Mouse (Mus musculus) heart, embryonic 10.5 days (tissue): ENCODE data around the gene Hist1h2ae. TPM values are rescaled to one million over a fixed set of nuclear protein-coding genes. Genes with fewer than 3 reads are reported as not detected.
A peak's percentile ranks its signal among the peaks of the same experiment; 100 is the strongest.

Experiments
- DNase-seq: peaks from one replicate; pipeline ENCODE4 v3.0.0-alpha.2; 2017; ENCODE audit warnings: low spot score
- H3K27ac ChIP-seq: fragments of 300-500 bp; sonication (generic); 2 replicates; pipeline ENCODE4 v1.5.1; 2016; ENCODE audit warnings: mild to moderate bottlenecking
- H3K27me3 ChIP-seq: fragments of 300-500 bp; sonication (generic); 2 replicates; pipeline ENCODE4 v1.6.1; 2016; ENCODE audit warnings: mild to moderate bottlenecking; ENCODE audit not compliant: poor library complexity, insufficient read depth, severe bottlenecking
- H3K36me3 ChIP-seq: fragments of 300-500 bp; sonication (generic); 2 replicates; pipeline ENCODE4 v1.6.1; 2016; ENCODE audit warnings: mild to moderate bottlenecking, moderate library complexity
- H3K4me1 ChIP-seq: fragments of 300-500 bp; sonication (generic); 2 replicates; pipeline ENCODE4 v1.6.1; 2016; ENCODE audit warnings: mild to moderate bottlenecking
- H3K4me3 ChIP-seq: fragments of 300-500 bp; sonication (generic); 2 replicates; pipeline ENCODE4 v1.5.1; 2016; ENCODE audit warnings: mild to moderate bottlenecking, moderate library complexity
- H3K9me3 ChIP-seq: fragments of 300-500 bp; sonication (generic); 2 replicates; pipeline ENCODE4 v1.6.1; 2016; ENCODE audit warnings: mild to moderate bottlenecking, moderate library complexity
- WGBS: fragments of 180-500 bp; shearing (Covaris S2); methylation state at CpG from one replicate; pipeline ENCODE4 v1.1.7; 2016; 5-methylcytosine and 5-hydroxymethylcytosine counted together
- polyA plus RNA-seq: library from polyadenylated mRNA; unstranded; fragments of >200 nt; fragmentation: Nextera tagmentation; extraction: Ambion mirVana; gene quantifications from 2 replicates; pipeline ENCODE4 v1.2.1, GENCODE M21; 2016

The Hist1h2ae gene
- 39.9 and 49.4 TPM in 2 replicates for polyA plus RNA-seq

DNA sequence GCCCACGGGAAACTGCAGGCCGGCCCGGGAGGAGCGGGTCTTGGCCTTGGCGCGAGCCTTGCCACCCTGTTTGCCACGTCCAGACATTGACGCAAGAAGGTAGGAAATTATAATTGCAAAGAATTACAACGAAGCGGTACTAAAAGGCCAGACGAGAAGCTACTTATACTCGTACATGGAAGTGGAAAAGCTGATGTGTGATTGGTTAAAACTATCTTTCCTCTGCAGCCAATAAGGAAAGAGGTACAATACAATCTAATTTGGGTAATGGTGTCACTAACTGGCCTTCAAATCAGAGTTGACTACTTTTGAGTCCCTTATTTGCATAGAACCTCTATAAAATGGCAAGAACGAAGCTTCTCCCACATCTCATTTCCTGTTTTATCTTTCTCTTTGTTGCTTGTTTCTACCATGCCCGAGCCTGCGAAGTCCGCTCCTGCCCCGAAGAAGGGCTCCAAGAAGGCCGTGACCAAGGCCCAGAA is at the start of gene Hist1h2ae, which contains the start of gene Hist1h2bg:
Hist1h2ae (minus strand) TSS at position 199 of the 482 bp plus-strand sequence.
Hist1h2bg (plus strand) TSS at position 375 of the 482 bp plus-strand sequence.
- H3K27me3 ChIP-seq, result no peaks in the 10 kb centered on the region
- peak within 1 kb of the TSS; percentile 58 for H3K4me3 ChIP-seq
- H3K27ac ChIP-seq, result peak within 1 kb of the TSS; percentile 90
- peak; percentile 89 for DNase-seq
- H3K36me3 ChIP-seq, result no peaks in the 10 kb centered on the region
- under 1% methylated on average over 18 of the region's 18 CpGs for WGBS
- H3K4me1 ChIP-seq, result no peaks in the 10 kb centered on the region; the same call in 1 of the 2 replicates
- H3K9me3 ChIP-seq, result no peaks in the 10 kb centered on the region

GRCm38 (mm10) chr13:23620056-23620732 is 49.2 kb upstream of the Hist1h2ae start:
- Histone ChIP-seq H3K9me3 (no peaks in the 10 kb centered on the region), H3K27me3 (no peaks in the 10 kb centered on the region), H3K36me3 (no peaks in the 10 kb centered on the region), H3K4me3 (peak overlapping the region; percentile 67), H3K4me1 (0 out of 2 replicates have a peak, but pooled peaks cover 3% of the 10 kb centered on the region), H3K27ac (peak overlapping the region; percentile 93)
- WGBS, result 57% methylated on average over 12 of the region's 12 CpGs
- no peak for DNase-seq

- H3K36me3 ChIP-seq, result no peaks in the 10 kb centered on the region
- 91% methylated on average over 3 of the region's 3 CpGs for WGBS
- no peak overlapping the region for H3K27ac ChIP-seq
- H3K4me1 ChIP-seq, result no peaks in the 10 kb centered on the region
- no peak overlapping the region for H3K4me3 ChIP-seq
- no peaks in the 10 kb centered on the region for H3K9me3 ChIP-seq
- no peaks in the 10 kb centered on the region for H3K27me3 ChIP-seq
- no peak for DNase-seq
Measured at GRCm38 (mm10) chr13:23611638-23612037, 40.6 kb upstream of the Hist1h2ae start.

DNA sequence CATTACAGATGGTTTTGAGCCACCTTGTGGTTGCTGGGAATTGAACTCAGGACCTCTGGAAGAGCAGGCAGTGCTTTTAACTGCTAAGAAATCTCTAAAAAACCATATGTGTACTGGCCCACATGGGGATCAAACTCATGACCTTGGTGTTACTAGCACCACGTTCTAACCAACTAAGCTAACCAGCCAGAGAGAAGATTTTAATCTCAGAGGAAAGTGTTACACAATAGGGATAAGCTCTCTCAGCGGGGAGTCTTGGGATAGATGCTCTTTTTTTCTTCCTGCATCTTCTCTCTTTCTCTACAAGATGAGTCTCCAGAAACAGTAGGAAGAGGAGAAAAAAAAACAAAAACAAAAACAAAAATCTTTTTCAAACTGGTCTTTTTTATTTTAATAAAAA is 39.4 kb upstream of the Hist1h2ae start:
- Histone ChIP-seq H3K27me3 (no peaks in the 10 kb centered on the region), H3K36me3 (no peaks in the 10 kb centered on the region), H3K9me3 (no peaks in the 10 kb centered on the region), H3K4me1 (no peaks in the 10 kb centered on the region), H3K27ac (no peak overlapping the region), H3K4me3 (no peak overlapping the region)
- no peak for DNase-seq
- WGBS, result 58% methylated on average over 2 of the region's 2 CpGs

GRCm38 (mm10) chr13:23609844-23610243 is 38.8 kb upstream of the Hist1h2ae start:
- Histone ChIP-seq H3K9me3 (no peaks in the 10 kb centered on the region), H3K36me3 (no peaks in the 10 kb centered on the region), H3K27ac (no peak overlapping the region), H3K4me3 (no peak overlapping the region), H3K4me1 (no peaks in the 10 kb centered on the region), H3K27me3 (no peaks in the 10 kb centered on the region)
- DNase-seq, result no peak

DNA sequence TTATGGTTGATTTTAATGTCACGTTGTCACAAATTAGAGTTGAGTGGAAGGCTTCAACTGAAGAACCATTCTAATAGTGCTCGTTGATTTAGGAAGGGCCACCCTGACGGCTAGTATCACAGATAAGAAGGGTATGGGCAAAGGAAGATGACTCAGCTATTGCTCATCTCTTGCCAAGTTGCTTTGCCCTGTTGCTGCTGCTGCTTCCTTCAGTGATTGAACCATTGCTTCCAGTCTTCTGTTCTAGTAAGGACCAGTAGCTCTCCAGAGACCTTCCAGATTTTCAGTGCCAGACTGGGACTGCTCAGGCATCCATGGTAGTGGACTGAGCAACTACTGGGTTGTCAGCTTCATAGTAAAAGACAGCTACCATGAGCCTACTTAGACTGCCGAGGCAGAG is 38.2 kb upstream of the Hist1h2ae start:
- no peak for DNase-seq
- H3K9me3 ChIP-seq, result no peaks in the 10 kb centered on the region
- H3K27ac ChIP-seq, result no peak overlapping the region
- H3K27me3 ChIP-seq, result no peaks in the 10 kb centered on the region
- 70% methylated on average over 4 of the region's 4 CpGs for WGBS
- no peaks in the 10 kb centered on the region for H3K4me1 ChIP-seq
- no peak overlapping the region for H3K4me3 ChIP-seq
- no peaks in the 10 kb centered on the region for H3K36me3 ChIP-seq

DNA sequence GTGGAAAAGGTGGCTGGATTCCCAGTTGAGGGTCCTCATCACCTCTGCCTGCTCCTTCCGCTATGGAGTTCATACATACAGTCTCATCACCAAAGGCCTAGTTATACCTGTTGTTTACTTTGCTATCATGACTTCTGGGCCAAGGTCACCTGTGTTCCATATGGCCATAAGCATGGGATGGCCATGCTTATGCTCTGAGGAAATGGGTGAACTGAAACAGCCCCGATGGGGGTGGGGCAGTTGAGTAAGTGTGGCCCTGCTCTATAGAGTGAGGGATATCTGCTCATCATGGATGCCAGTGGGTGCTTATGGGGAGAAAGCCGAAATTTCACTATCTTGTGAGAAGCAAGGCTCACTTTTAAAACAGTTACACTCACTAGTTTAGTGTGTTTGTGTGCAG is 34.0 kb upstream of the Hist1h2ae start:
- H3K4me1 ChIP-seq, result no peaks in the 10 kb centered on the region
- DNase-seq, result no peak
- H3K27ac ChIP-seq, result no peak overlapping the region
- H3K36me3 ChIP-seq, result no peaks in the 10 kb centered on the region
- 89% methylated on average over 3 of the region's 3 CpGs for WGBS
- H3K27me3 ChIP-seq, result no peaks in the 10 kb centered on the region
- no peaks in the 10 kb centered on the region for H3K9me3 ChIP-seq
- H3K4me3 ChIP-seq, result no peak overlapping the region

- no peak overlapping the region for H3K4me3 ChIP-seq
- no peak for DNase-seq
- H3K27ac ChIP-seq, result no peak overlapping the region
- no peaks in the 10 kb centered on the region for H3K4me1 ChIP-seq
- H3K36me3 ChIP-seq, result no peaks in the 10 kb centered on the region
- no peaks in the 10 kb centered on the region for H3K27me3 ChIP-seq
- no peaks in the 10 kb centered on the region for H3K9me3 ChIP-seq
- WGBS, result 81% methylated on average over 3 of the region's 3 CpGs
Measured at GRCm38 (mm10) chr13:23604452-23604851, 33.4 kb upstream of the Hist1h2ae start.

DNA sequence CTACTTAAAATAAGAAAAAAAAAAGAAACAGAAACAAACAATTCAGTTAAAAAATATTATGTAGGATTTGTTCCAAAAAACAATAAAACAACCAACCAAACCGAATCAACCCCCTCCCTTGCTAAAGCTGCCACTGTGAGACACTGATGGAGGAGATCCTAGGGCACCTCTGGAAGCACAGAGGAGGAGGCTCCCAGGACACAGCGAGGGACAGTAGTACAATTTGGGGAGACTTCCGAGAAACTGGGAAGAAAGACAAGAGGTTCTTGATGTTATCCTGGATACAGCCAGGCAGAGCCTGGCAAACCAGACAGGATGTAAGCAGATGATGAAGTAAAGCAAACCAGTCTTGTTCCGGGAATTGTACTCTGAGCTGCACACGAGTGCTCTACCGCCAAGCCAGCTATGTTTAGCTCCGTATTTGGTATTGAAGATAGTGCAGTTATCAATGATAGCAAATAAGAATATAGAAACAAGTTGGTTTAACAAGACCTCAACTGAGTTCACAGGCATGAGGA is 32.2 kb upstream of the Hist1h2ae start:
- H3K27me3 ChIP-seq, result no peaks in the 10 kb centered on the region
- 60% methylated on average over 7 of the region's 7 CpGs for WGBS
- H3K4me3 ChIP-seq, result no peak overlapping the region
- no peaks in the 10 kb centered on the region for H3K9me3 ChIP-seq
- no peak for DNase-seq
- no peak overlapping the region for H3K27ac ChIP-seq
- no peaks in the 10 kb centered on the region for H3K4me1 ChIP-seq
- no peaks in the 10 kb centered on the region for H3K36me3 ChIP-seq

DNA sequence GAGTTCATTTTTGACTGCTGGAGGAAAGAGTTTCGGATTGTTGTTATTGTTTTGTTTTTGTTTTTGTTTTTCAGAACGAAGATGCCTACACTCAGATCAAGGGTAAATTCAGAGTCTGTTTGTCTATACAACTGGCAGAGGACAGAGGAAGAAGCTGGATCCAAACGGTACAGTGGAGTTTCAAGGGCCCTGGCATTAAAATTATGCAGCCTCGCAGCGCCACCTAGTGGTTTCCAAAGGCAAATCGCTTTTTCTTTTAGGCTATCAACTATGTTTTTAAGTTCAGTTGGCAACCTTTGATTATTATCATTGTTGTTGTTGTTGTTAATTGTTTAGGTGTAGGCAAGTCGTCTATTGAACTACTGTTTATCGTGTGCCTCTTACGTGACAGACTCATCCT is 26.9 kb upstream of the Hist1h2ae start:
- no peak overlapping the region for H3K27ac ChIP-seq
- no peaks in the 10 kb centered on the region for H3K27me3 ChIP-seq
- 7% methylated on average over 9 of the region's 9 CpGs for WGBS
- no peak overlapping the region for H3K4me3 ChIP-seq
- no peaks in the 10 kb centered on the region for H3K9me3 ChIP-seq
- peaks cover 8% of the 10 kb centered on the region; the same call in 1 of the 2 replicates for H3K4me1 ChIP-seq
- H3K36me3 ChIP-seq, result no peaks in the 10 kb centered on the region
- peak; percentile 85 for DNase-seq

GRCm38 (mm10) chr13:23595622-23596372 is 24.8 kb upstream of the Hist1h2ae start:
- Histone ChIP-seq H3K36me3 (no peaks in the 10 kb centered on the region), H3K9me3 (no peaks in the 10 kb centered on the region), H3K4me3 (no peak overlapping the region), H3K27ac (no peak overlapping the region), H3K27me3 (no peaks in the 10 kb centered on the region), H3K4me1 (peaks cover 8% of the 10 kb centered on the region; the same call in 1 of the 2 replicates)
- WGBS, result 80% methylated on average over 7 of the region's 7 CpGs
- no peak for DNase-seq

GRCm38 (mm10) chr13:23595185-23595584 is 24.2 kb upstream of the Hist1h2ae start:
- DNase-seq, result no peak
- 66% methylated on average over 2 of the region's 2 CpGs for WGBS
- Histone ChIP-seq H3K36me3 (no peaks in the 10 kb centered on the region), H3K27me3 (no peaks in the 10 kb centered on the region), H3K4me1 (peaks cover 8% of the 10 kb centered on the region; the same call in 1 of the 2 replicates), H3K9me3 (no peaks in the 10 kb centered on the region), H3K27ac (no peak overlapping the region), H3K4me3 (no peak overlapping the region)
